8 mouse cellular contexts compared by ENCODE assay signal in genomic region chr5:31240637-31241521, GRCm38 (mm10). TPM values are rescaled to one million over a fixed set of nuclear protein-coding genes. Genes with fewer than 3 reads are reported as not detected.
DNase-seq lines count a peak whose midpoint lies in the region; ATAC-seq and TF ChIP-seq lines count a peak whose summit lies in the region.

TSS of gene Nrbp1 (plus strand) at chr5:31240864.
TSS of gene Gm9970 (minus strand) at chr5:31241232.

- H3K4me3 ChIP-seq in E14TG2a.4 (replicated peaks; ENCODE audit: low read length): peak within 1 kb of the TSS; percentile 99
- peak within 1 kb of the TSS; percentile 94 for H3K4me3 ChIP-seq in forebrain, embryonic 11.5 days (ENCODE audit: low read depth, low read length)
- H3K4me3 ChIP-seq in heart, embryonic 16.5 days (ENCODE audit: low read length): peak within 1 kb of the TSS; percentile 72
- peak within 1 kb of the TSS; percentile 98 for H3K4me3 ChIP-seq in liver, embryonic 15.5 days (replicated peaks)
- H3K4me3 ChIP-seq in neural tube, embryonic 11.5 days (ENCODE audit: low read depth, low read length): peak within 1 kb of the TSS; percentile 67
- H3K4me3 ChIP-seq in stomach, embryonic 16.5 days (replicated peaks; ENCODE audit: low read length): peak within 1 kb of the TSS; percentile 88

- no peaks in the 10 kb centered on the region; the same call in 1 of the 2 replicates for H3K27me3 ChIP-seq in E14TG2a.4 (ENCODE audit: insufficient read depth, low read length)
- H3K27me3 ChIP-seq in forebrain, embryonic 11.5 days (ENCODE audit: control insufficient read depth, insufficient read depth, low read length): no peaks in the 10 kb centered on the region
- H3K27me3 ChIP-seq in heart, embryonic 16.5 days (ENCODE audit: control insufficient read depth, insufficient read depth, low read length): no peaks in the 10 kb centered on the region
- no peaks in the 10 kb centered on the region for H3K27me3 ChIP-seq in liver, embryonic 15.5 days
- H3K27me3 ChIP-seq in neural tube, embryonic 11.5 days (ENCODE audit: control insufficient read depth, insufficient read depth, low read length): no peaks in the 10 kb centered on the region
- no peaks in the 10 kb centered on the region for H3K27me3 ChIP-seq in stomach, embryonic 16.5 days (ENCODE audit: control insufficient read depth, insufficient read depth, low read length)

- peak; percentile 99 for ATAC-seq in forebrain, embryonic 11.5 days (replicated peaks; ENCODE audit: low FRiP score)
- ATAC-seq in heart, embryonic 16.5 days (replicated peaks; ENCODE audit: extremely low read depth, insufficient read depth, low FRiP score): peak; percentile 100
- ATAC-seq in liver, embryonic 15.5 days (ENCODE audit: insufficient read depth): peak; percentile 97
- peak; percentile 99 for ATAC-seq in neural tube, embryonic 11.5 days (ENCODE audit: insufficient read depth, low FRiP score, low TSS enrichment)
- peak; percentile 99 for ATAC-seq in stomach, embryonic 16.5 days (ENCODE audit: insufficient read depth, low FRiP score)

- peaks cover 23% of the 10 kb centered on the region for H3K36me3 ChIP-seq in E14TG2a.4 (ENCODE audit: insufficient read depth, low read length)
- peaks cover 10% of the 10 kb centered on the region; the same call in 1 of the 2 replicates for H3K36me3 ChIP-seq in forebrain, embryonic 11.5 days (ENCODE audit: control insufficient read depth, insufficient read depth, low read length)
- H3K36me3 ChIP-seq in heart, embryonic 16.5 days (ENCODE audit: control insufficient read depth, insufficient read depth): peaks cover 18% of the 10 kb centered on the region
- peaks cover 24% of the 10 kb centered on the region for H3K36me3 ChIP-seq in liver, embryonic 15.5 days (replicated peaks)
- no peaks in the 10 kb centered on the region; the same call in 1 of the 2 replicates for H3K36me3 ChIP-seq in neural tube, embryonic 11.5 days (ENCODE audit: control insufficient read depth, insufficient read depth, low read length)
- H3K36me3 ChIP-seq in stomach, embryonic 16.5 days (ENCODE audit: control insufficient read depth, insufficient read depth, low read length): peaks cover 14% of the 10 kb centered on the region; the same call in 1 of the 2 replicates

- peak within 1 kb of the TSS; percentile 94 for H3K27ac ChIP-seq in forebrain, embryonic 11.5 days (ENCODE audit: low read depth, low read length)
- H3K27ac ChIP-seq in heart, embryonic 16.5 days (ENCODE audit: low read length): peak within 1 kb of the TSS; percentile 96
- peak within 1 kb of the TSS; percentile 97 for H3K27ac ChIP-seq in liver, embryonic 15.5 days (replicated peaks)
- H3K27ac ChIP-seq in neural tube, embryonic 11.5 days (ENCODE audit: low read depth, low read length): peak within 1 kb of the TSS; percentile 96
- H3K27ac ChIP-seq in stomach, embryonic 16.5 days (ENCODE audit: low read length): peak within 1 kb of the TSS; percentile 99

- TF ChIP-seq CTCF in E14TG2a.4 (conservative IDR thresholded peaks at IDR 0.05; ENCODE audit: low read length): no peak

- WGBS in forebrain, embryonic 11.5 days: under 1% methylated on average over 71 of the region's 103 CpGs
- under 1% methylated on average over 88 of the region's 103 CpGs for WGBS in heart, embryonic 16.5 days
- under 1% methylated on average over 92 of the region's 103 CpGs for WGBS in liver, embryonic 15.5 days (ENCODE audit: insufficient replicate concordance)
- under 1% methylated on average over 54 of the region's 103 CpGs for WGBS in neural tube, embryonic 11.5 days
- under 1% methylated on average over 86 of the region's 103 CpGs for WGBS in stomach, embryonic 16.5 days

- peak; percentile 90 for DNase-seq in c-Kit-positive CD71-positive TER-119-negative erythroid progenitor cells, embryonic 14.5 days (ENCODE audit: low read depth)
- peak; percentile 97 for DNase-seq in forebrain, embryonic 11.5 days (ENCODE audit: low spot score)
- peak; percentile 98 for DNase-seq in kidney, postnatal 36 days
- DNase-seq in neural tube, embryonic 11.5 days (ENCODE audit: low spot score): peak; percentile 98

- H3K9me3 ChIP-seq in E14TG2a.4 (ENCODE audit: low read length): no peaks in the 10 kb centered on the region
- H3K9me3 ChIP-seq in forebrain, embryonic 11.5 days (ENCODE audit: control insufficient read depth, low read length): no peaks in the 10 kb centered on the region
- H3K9me3 ChIP-seq in heart, embryonic 16.5 days (replicated peaks; ENCODE audit: control insufficient read depth, low read length): no peaks in the 10 kb centered on the region; the same call in 1 of the 2 replicates
- H3K9me3 ChIP-seq in liver, embryonic 15.5 days (replicated peaks): no peaks in the 10 kb centered on the region
- H3K9me3 ChIP-seq in neural tube, embryonic 11.5 days (ENCODE audit: control insufficient read depth, low read length): no peaks in the 10 kb centered on the region
- H3K9me3 ChIP-seq in stomach, embryonic 16.5 days (replicated peaks; ENCODE audit: control insufficient read depth, low read length): no peaks in the 10 kb centered on the region

- peak within 1 kb of the TSS; percentile 94 for H3K9ac ChIP-seq in forebrain, embryonic 11.5 days (ENCODE audit: low read length)
- H3K9ac ChIP-seq in heart, embryonic 16.5 days (ENCODE audit: low read length): peak within 1 kb of the TSS; percentile 92
- peak within 1 kb of the TSS; percentile 99 for H3K9ac ChIP-seq in liver, embryonic 15.5 days
- H3K9ac ChIP-seq in neural tube, embryonic 11.5 days (ENCODE audit: low read length): peak within 1 kb of the TSS; percentile 73
- peak within 1 kb of the TSS; percentile 99 for H3K9ac ChIP-seq in stomach, embryonic 16.5 days (ENCODE audit: low read length)

- H3K4me2 ChIP-seq in forebrain, embryonic 11.5 days (ENCODE audit: low read depth, low read length, severe bottlenecking): peak within 1 kb of the TSS; percentile 84
- H3K4me2 ChIP-seq in heart, embryonic 16.5 days (ENCODE audit: low read depth, low read length): peak within 1 kb of the TSS; percentile 84
- H3K4me2 ChIP-seq in liver, embryonic 15.5 days: peak within 1 kb of the TSS; percentile 95
- H3K4me2 ChIP-seq in neural tube, embryonic 11.5 days (ENCODE audit: low read depth): peak within 1 kb of the TSS; percentile 92
- H3K4me2 ChIP-seq in stomach, embryonic 16.5 days (ENCODE audit: low read depth, low read length): peak within 1 kb of the TSS; percentile 93

- H3K4me1 ChIP-seq in E14TG2a.4 (replicated peaks; ENCODE audit: low read depth, low read length): peaks cover 14% of the 10 kb centered on the region
- H3K4me1 ChIP-seq in forebrain, embryonic 11.5 days (replicated peaks; ENCODE audit: control insufficient read depth, insufficient read depth, low read length): peaks cover 7% of the 10 kb centered on the region; the same call in 1 of the 2 replicates
- peaks cover 12% of the 10 kb centered on the region for H3K4me1 ChIP-seq in heart, embryonic 16.5 days (ENCODE audit: control insufficient read depth, insufficient read depth, low read length)
- H3K4me1 ChIP-seq in liver, embryonic 15.5 days (replicated peaks): peaks cover 19% of the 10 kb centered on the region
- H3K4me1 ChIP-seq in neural tube, embryonic 11.5 days (ENCODE audit: control insufficient read depth, insufficient read depth, low read length): peaks cover 7% of the 10 kb centered on the region
- peaks cover 5% of the 10 kb centered on the region for H3K4me1 ChIP-seq in stomach, embryonic 16.5 days (ENCODE audit: control insufficient read depth, insufficient read depth, low read length)

RNA-seq across cellular contexts. Expression of gene Nrbp1, which starts in this region (rescaled TPM):
- 145 and 155 TPM in 2 replicates for polyA plus RNA-seq in forebrain, embryonic 11.5 days (2014; fragmentation: Nextera tagmentation; extraction: Ambion mirVana)
- polyA plus RNA-seq in heart, embryonic 16.5 days (2015; fragmentation: Nextera tagmentation; extraction: Ambion mirVana): 123 TPM in 2 replicates
- 47.5 and 48.1 TPM in 2 replicates for polyA plus RNA-seq in liver, embryonic 15.5 days (2015; fragmentation: Nextera tagmentation; extraction: Ambion mirVana)
- 154 and 163 TPM in 2 replicates for polyA plus RNA-seq in neural tube, embryonic 11.5 days (2014; fragmentation: Nextera tagmentation; extraction: Ambion mirVana)
- polyA plus RNA-seq in stomach, embryonic 16.5 days (2015; fragmentation: Nextera tagmentation; extraction: Ambion mirVana): 146 and 158 TPM in 2 replicates

RNA-seq across cellular contexts. Expression of gene Gm9970, which starts in this region (rescaled TPM):
- 0.92 TPM in 1 of 2 replicates, not detected in the other for polyA plus RNA-seq in forebrain, embryonic 11.5 days (2014; fragmentation: Nextera tagmentation; extraction: Ambion mirVana)
- polyA plus RNA-seq in heart, embryonic 16.5 days (2015; fragmentation: Nextera tagmentation; extraction: Ambion mirVana): 0.29 and 0.40 TPM in 2 replicates
- polyA plus RNA-seq in liver, embryonic 15.5 days (2015; fragmentation: Nextera tagmentation; extraction: Ambion mirVana): 0.23 TPM in 1 of 2 replicates, not detected in the other
- polyA plus RNA-seq in neural tube, embryonic 11.5 days (2014; fragmentation: Nextera tagmentation; extraction: Ambion mirVana): 0.97 and 1.2 TPM in 2 replicates
- 0.45 TPM in 1 of 2 replicates, not detected in the other for polyA plus RNA-seq in stomach, embryonic 16.5 days (2015; fragmentation: Nextera tagmentation; extraction: Ambion mirVana)

Comparison
In these comparisons a context has a peak if more than half of its experiments do, and no peak if none do; other contexts are left out.
1. Peak in every context shown above with its lines: DNase-seq, ATAC-seq, H3K4me3 ChIP-seq and H3K27ac ChIP-seq.